Mouse (Mus musculus) myocyte (in vitro differentiated cells): ENCODE measurements around the gene Rhbdf1.

Experiments used
- CEBPB ChIP-seq: IDR thresholded peaks from 2 replicates; pipeline ENCODE4 v1.6.1; 2011; ENCODE audit warnings: mild to moderate bottlenecking, moderate library complexity; ENCODE audit not compliant: poor library complexity, insufficient read depth, severe bottlenecking
- MAX ChIP-seq: IDR thresholded peaks from one replicate; pipeline ENCODE4 v1.6.1; 2011; ENCODE audit warnings: low read depth, mild to moderate bottlenecking, control low read depth
- MYOD1 ChIP-seq, 3 experiments: IDR thresholded peaks; one replicate each; pipeline ENCODE4 v1.6.1; 2011; ENCODE audit warnings: control low read depth in 2 of 3, low read depth in 2 of 3, mild to moderate bottlenecking in 2 of 3, moderate library complexity in 1 of 3; ENCODE audit not compliant: insufficient read length in 2 of 3, control insufficient read depth in 1 of 3
- MYOG ChIP-seq, 3 experiments: IDR thresholded peaks; one replicate each; pipeline ENCODE4 v1.6.1; 2011; ENCODE audit warnings: control low read depth in 2 of 3, low read depth in 2 of 3, mild to moderate bottlenecking in 2 of 3; ENCODE audit not compliant: insufficient read length in 2 of 3, control insufficient read depth in 1 of 3, insufficient read depth in 1 of 3
- POLR2A ChIP-seq: IDR thresholded peaks from one replicate; pipeline ENCODE4 v1.6.1; 2011; ENCODE audit warnings: low read depth, mild to moderate bottlenecking, control low read depth, moderate library complexity; ENCODE audit not compliant: insufficient read length
- POLR2AphosphoS2 ChIP-seq: IDR thresholded peaks from one replicate; pipeline ENCODE4 v1.6.1; 2011; ENCODE audit warnings: low read depth, control low read depth; ENCODE audit not compliant: insufficient read length
- REST ChIP-seq: IDR thresholded peaks from one replicate; pipeline ENCODE4 v1.6.1; 2011; ENCODE audit warnings: mild to moderate bottlenecking, control low read depth, moderate library complexity; ENCODE audit not compliant: insufficient read depth, insufficient read length
- SRF ChIP-seq: IDR thresholded peaks from one replicate; pipeline ENCODE4 v1.6.1; 2011; ENCODE audit warnings: low read depth; ENCODE audit not compliant: control insufficient read depth, insufficient read length
- TCF12 ChIP-seq: IDR thresholded peaks from one replicate; pipeline ENCODE4 v1.6.1; 2011; ENCODE audit warnings: mild to moderate bottlenecking, control low read depth; ENCODE audit not compliant: poor library complexity, insufficient read depth, severe bottlenecking
- TCF3 ChIP-seq: IDR thresholded peaks from one replicate; pipeline ENCODE4 v1.6.1; 2011; ENCODE audit warnings: low read depth, control low read depth; ENCODE audit not compliant: insufficient read length
- USF1 ChIP-seq: IDR thresholded peaks from one replicate; pipeline ENCODE4 v1.6.1; 2011; ENCODE audit warnings: low read depth, mild to moderate bottlenecking, control low read depth, moderate library complexity

- TF ChIP-seq POLR2A (no peak), MYOD1 (IDR thresholded peaks at IDR 0.05; ENCODE audit: control insufficient read depth in 1 of 3, insufficient read length in 2 of 3, low read depth in 2 of 3) (no peak), MAX (no peak), USF1 (no peak), MYOG (IDR thresholded peaks at IDR 0.05; ENCODE audit: control insufficient read depth in 1 of 3, insufficient read depth in 1 of 3, insufficient read length in 2 of 3, low read depth in 2 of 3) (no peak), CEBPB (no peak), TCF12 (no peak), SRF (no peak), TCF3 (no peak), POLR2AphosphoS2 (no peak), REST (no peak)
Observed at GRCm38 (mm10) chr11:32187256-32187655, 34.8 kb downstream of the Rhbdf1 start.
